Mouse (Mus musculus): ENCODE measurements around the gene Tgm3. TPM values are rescaled to one million over a fixed set of nuclear protein-coding genes. Genes with fewer than 3 reads are reported as not detected.

Gene Tgm3
- polyA plus RNA-seq (2012; rRNA removed), result 3.5 and 5.0 TPM in 2 replicates
- polyA plus RNA-seq (2014; fragmentation: Nextera tagmentation; extraction: Ambion mirVana), result 2.5 and 3.3 TPM in 2 replicates

DNA sequence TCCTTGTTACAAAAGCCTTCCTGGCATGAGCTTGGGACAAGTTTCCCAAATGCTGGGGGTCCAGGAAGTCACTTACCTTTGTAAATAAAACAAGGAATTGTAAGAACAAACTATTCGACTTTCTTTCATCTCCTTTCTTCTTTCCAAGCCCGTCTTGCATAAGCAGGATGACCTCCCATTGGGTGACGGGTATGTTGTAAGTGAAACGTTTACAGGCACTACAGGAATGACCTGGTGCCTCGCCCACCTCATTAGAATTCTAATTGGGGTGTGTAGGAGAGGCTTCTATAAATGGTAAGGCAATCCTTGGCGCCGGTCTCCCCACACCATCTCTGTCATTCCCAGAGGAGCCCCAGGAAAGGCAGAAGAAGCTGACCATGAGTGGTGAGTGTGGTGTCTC, at the start of gene Tgm3:
Gene Tgm3 (plus strand): TSS at position 324 of the 400 bp plus-strand sequence.
- 20% methylated on average over 7 of the region's 7 CpGs for WGBS
- Histone ChIP-seq H3K27ac (replicated peaks; ENCODE audit: low read depth, low read length) (no peak within 1 kb of the TSS), H3K4me3 (replicated peaks; ENCODE audit: low read length) (no peak within 1 kb of the TSS), H3K9me3 (ENCODE audit: control insufficient read depth, low read length) (no peaks in the 10 kb centered on the region), H3K4me1 (ENCODE audit: control insufficient read depth, insufficient read depth, low read length) (no peaks in the 10 kb centered on the region), H3K4me2 (replicated peaks; ENCODE audit: low read depth, low read length, severe bottlenecking) (no peak within 1 kb of the TSS), H3K9ac (ENCODE audit: low read depth, low read length, severe bottlenecking) (no peak within 1 kb of the TSS), H3K27me3 (ENCODE audit: control insufficient read depth, insufficient read depth, low read length) (no peaks in the 10 kb centered on the region), H3K36me3 (ENCODE audit: control insufficient read depth, insufficient read depth, low read length) (no peaks in the 10 kb centered on the region)
- ATAC-seq (ENCODE audit: low FRiP score, low read depth), result no peak
- TF ChIP-seq POLR2A (IDR thresholded peaks at IDR 0.05; ENCODE audit: borderline replicate concordance, extremely low read depth, insufficient read depth, insufficient read length), result no peak
- DNase-seq (ENCODE audit: low spot score), result no peak

- Histone ChIP-seq H3K9me3 (ENCODE audit: control insufficient read depth, low read length) (no peaks in the 10 kb centered on the region), H3K4me3 (replicated peaks; ENCODE audit: low read length) (no peak overlapping the region), H3K4me1 (ENCODE audit: control insufficient read depth, insufficient read depth, low read length) (no peaks in the 10 kb centered on the region), H3K27ac (replicated peaks; ENCODE audit: low read depth, low read length) (no peak overlapping the region), H3K36me3 (ENCODE audit: control insufficient read depth, insufficient read depth, low read length) (no peaks in the 10 kb centered on the region), H3K27me3 (ENCODE audit: control insufficient read depth, insufficient read depth, low read length) (no peaks in the 10 kb centered on the region), H3K4me2 (replicated peaks; ENCODE audit: low read depth, low read length, severe bottlenecking) (no peak overlapping the region), H3K9ac (ENCODE audit: low read depth, low read length, severe bottlenecking) (no peak overlapping the region)
- no peak for TF ChIP-seq POLR2A (IDR thresholded peaks at IDR 0.05; ENCODE audit: borderline replicate concordance, extremely low read depth, insufficient read depth, insufficient read length)
- DNase-seq (ENCODE audit: low spot score), result no peak
- WGBS, result 90% methylated on average over 4 of the region's 4 CpGs
- ATAC-seq (ENCODE audit: low FRiP score, low read depth), result no peak
These were observed 31.5 kb upstream of the Tgm3 start for GRCm38 (mm10) chr2:129980608-129981007.

- no peak overlapping the region for H3K4me2 ChIP-seq (replicated peaks; ENCODE audit: low read depth, low read length, severe bottlenecking)
- WGBS, result 91% methylated on average over 6 of the region's 6 CpGs
- no peak overlapping the region for H3K9ac ChIP-seq (ENCODE audit: low read depth, low read length, severe bottlenecking)
- DNase-seq (ENCODE audit: low spot score) (no peak), ATAC-seq (ENCODE audit: low FRiP score, low read depth) (no peak)
- H3K4me1 ChIP-seq (ENCODE audit: control insufficient read depth, insufficient read depth, low read length), result no peaks in the 10 kb centered on the region
- no peak overlapping the region for H3K27ac ChIP-seq (replicated peaks; ENCODE audit: low read depth, low read length)
- H3K9me3 ChIP-seq (ENCODE audit: control insufficient read depth, low read length), result no peaks in the 10 kb centered on the region
- no peaks in the 10 kb centered on the region for H3K36me3 ChIP-seq (ENCODE audit: control insufficient read depth, insufficient read depth, low read length)
- no peaks in the 10 kb centered on the region for H3K27me3 ChIP-seq (ENCODE audit: control insufficient read depth, insufficient read depth, low read length)
- TF ChIP-seq POLR2A (IDR thresholded peaks at IDR 0.05; ENCODE audit: borderline replicate concordance, extremely low read depth, insufficient read depth, insufficient read length), result no peak
- H3K4me3 ChIP-seq (replicated peaks; ENCODE audit: low read length), result no peak overlapping the region
These were observed 24.6 kb upstream of the Tgm3 start for GRCm38 (mm10) chr2:129987527-129988045.

GRCm38 (mm10) chr2:129989646-129990045, 22.5 kb upstream of the Tgm3 start:
- no peak for DNase-seq (ENCODE audit: low spot score)
- Histone ChIP-seq H3K27me3 (ENCODE audit: control insufficient read depth, insufficient read depth, low read length) (no peaks in the 10 kb centered on the region), H3K36me3 (ENCODE audit: control insufficient read depth, insufficient read depth, low read length) (no peaks in the 10 kb centered on the region)

GRCm38 (mm10) chr2:129994468-129994867, 17.7 kb upstream of the Tgm3 start:
- DNase-seq (ENCODE audit: low spot score), result no peak
- no peak for TF ChIP-seq POLR2A (IDR thresholded peaks at IDR 0.05; ENCODE audit: borderline replicate concordance, extremely low read depth, insufficient read depth, insufficient read length)
- no peak overlapping the region for H3K4me3 ChIP-seq (replicated peaks; ENCODE audit: low read length)
- no peaks in the 10 kb centered on the region for H3K9me3 ChIP-seq (ENCODE audit: control insufficient read depth, low read length)
- no peak for ATAC-seq (ENCODE audit: low FRiP score, low read depth)
- no peak overlapping the region for H3K4me2 ChIP-seq (replicated peaks; ENCODE audit: low read depth, low read length, severe bottlenecking)
- H3K36me3 ChIP-seq (ENCODE audit: control insufficient read depth, insufficient read depth, low read length), result no peaks in the 10 kb centered on the region
- H3K4me1 ChIP-seq (ENCODE audit: control insufficient read depth, insufficient read depth, low read length), result peaks cover 4% of the 10 kb centered on the region; the same call in 1 of the 2 replicates
- whole genome bisulfite sequencing, result 68% methylated on average over 3 of the region's 3 CpGs
- H3K27ac ChIP-seq (replicated peaks; ENCODE audit: low read depth, low read length), result no peak overlapping the region
- H3K9ac ChIP-seq (ENCODE audit: low read depth, low read length, severe bottlenecking), result no peak overlapping the region
- no peaks in the 10 kb centered on the region for H3K27me3 ChIP-seq (ENCODE audit: control insufficient read depth, insufficient read depth, low read length)

More at GRCm38 (mm10) chr2:129989646-129990045, 22.5 kb upstream of the Tgm3 start:
- no peak for ATAC-seq (ENCODE audit: low FRiP score, low read depth)
- no peaks in the 10 kb centered on the region for H3K9me3 ChIP-seq (ENCODE audit: control insufficient read depth, low read length)
- 88% methylated on average over 2 of the region's 2 CpGs for WGBS
- H3K9ac ChIP-seq (ENCODE audit: low read depth, low read length, severe bottlenecking), result no peak overlapping the region
- H3K4me3 ChIP-seq (replicated peaks; ENCODE audit: low read length), result no peak overlapping the region
- no peak for TF ChIP-seq POLR2A (IDR thresholded peaks at IDR 0.05; ENCODE audit: borderline replicate concordance, extremely low read depth, insufficient read depth, insufficient read length)
- no peak overlapping the region for H3K4me2 ChIP-seq (replicated peaks; ENCODE audit: low read depth, low read length, severe bottlenecking)
- no peak overlapping the region for H3K27ac ChIP-seq (replicated peaks; ENCODE audit: low read depth, low read length)
- H3K4me1 ChIP-seq (ENCODE audit: control insufficient read depth, insufficient read depth, low read length), result no peaks in the 10 kb centered on the region
